Mouse (Mus musculus): ENCODE data around the gene Kpna6. TPM values are rescaled to one million over a fixed set of nuclear protein-coding genes. Genes with fewer than 3 reads are reported as not detected.

Gene Kpna6
- polyA plus RNA-seq, 1 experiment from 2014 or later: 6.9 TPM

GRCm38 (mm10) chr4:129662255-129662813, 10.2 kb downstream of the Kpna6 start:
- 72% methylated on average over 3 of the region's 3 CpGs for WGBS (ENCODE audit: insufficient replicate concordance)
- H3K4me3 ChIP-seq (ENCODE audit: low read depth, low read length): no peak overlapping the region
- H3K27me3 ChIP-seq (ENCODE audit: control insufficient read depth, insufficient read depth, low read depth, low read length): no peaks in the 10 kb centered on the region
- H3K27ac ChIP-seq (ENCODE audit: low read length): no peak overlapping the region
- no peak overlapping the region for H3K4me2 ChIP-seq (ENCODE audit: low read depth, low read length)
- no peak overlapping the region for H3K9ac ChIP-seq (ENCODE audit: low read depth, low read length)
- ATAC-seq (ENCODE audit: low read depth): no peak
- H3K36me3 ChIP-seq (ENCODE audit: control insufficient read depth, insufficient read depth): peaks cover 12% of the 10 kb centered on the region
- no peaks in the 10 kb centered on the region for H3K9me3 ChIP-seq (replicated peaks; ENCODE audit: control insufficient read depth, low read length)
- no peaks in the 10 kb centered on the region for H3K4me1 ChIP-seq (ENCODE audit: control insufficient read depth, low read depth, low read length)

- Histone ChIP-seq H3K27me3 (ENCODE audit: control insufficient read depth, insufficient read depth, low read depth, low read length) (no peaks in the 10 kb centered on the region), H3K9me3 (replicated peaks; ENCODE audit: control insufficient read depth, low read length) (no peaks in the 10 kb centered on the region), H3K4me3 (ENCODE audit: low read depth, low read length) (no peak overlapping the region), H3K9ac (ENCODE audit: low read depth, low read length) (no peak overlapping the region), H3K36me3 (ENCODE audit: control insufficient read depth, insufficient read depth) (peaks cover 15% of the 10 kb centered on the region), H3K4me1 (ENCODE audit: control insufficient read depth, low read depth, low read length) (no peaks in the 10 kb centered on the region), H3K4me2 (ENCODE audit: low read depth, low read length) (no peak overlapping the region), H3K27ac (ENCODE audit: low read length) (no peak overlapping the region)
- no peak for ATAC-seq (ENCODE audit: low read depth)
- 78% methylated on average over 3 of the region's 3 CpGs for WGBS (ENCODE audit: insufficient replicate concordance)
Observed at GRCm38 (mm10) chr4:129661584-129661983, 11.0 kb downstream of the Kpna6 start.

- no peak overlapping the region for H3K27ac ChIP-seq (ENCODE audit: low read length)
- no peak overlapping the region for H3K4me3 ChIP-seq (ENCODE audit: low read depth, low read length)
- no peak overlapping the region for H3K9ac ChIP-seq (ENCODE audit: low read depth, low read length)
- H3K4me1 ChIP-seq (ENCODE audit: control insufficient read depth, low read depth, low read length): no peaks in the 10 kb centered on the region
- H3K36me3 ChIP-seq (ENCODE audit: control insufficient read depth, insufficient read depth): peaks cover 34% of the 10 kb centered on the region
- WGBS (ENCODE audit: insufficient replicate concordance): 86% methylated on average over 14 of the region's 14 CpGs
- no peak overlapping the region for H3K4me2 ChIP-seq (ENCODE audit: low read depth, low read length)
- H3K9me3 ChIP-seq (replicated peaks; ENCODE audit: control insufficient read depth, low read length): no peaks in the 10 kb centered on the region
- H3K27me3 ChIP-seq (ENCODE audit: control insufficient read depth, insufficient read depth, low read depth, low read length): no peaks in the 10 kb centered on the region
- no peak for ATAC-seq (ENCODE audit: low read depth)
Observed at GRCm38 (mm10) chr4:129654770-129655169, 17.8 kb downstream of the Kpna6 start.

- no peak overlapping the region for H3K27ac ChIP-seq (ENCODE audit: low read length)
- H3K9me3 ChIP-seq (replicated peaks; ENCODE audit: control insufficient read depth, low read length): no peaks in the 10 kb centered on the region
- no peak overlapping the region for H3K9ac ChIP-seq (ENCODE audit: low read depth, low read length)
- H3K4me1 ChIP-seq (ENCODE audit: control insufficient read depth, low read depth, low read length): no peaks in the 10 kb centered on the region
- H3K27me3 ChIP-seq (ENCODE audit: control insufficient read depth, insufficient read depth, low read depth, low read length): no peaks in the 10 kb centered on the region
- no peak for ATAC-seq (ENCODE audit: low read depth)
- no peak overlapping the region for H3K4me2 ChIP-seq (ENCODE audit: low read depth, low read length)
- H3K36me3 ChIP-seq (ENCODE audit: control insufficient read depth, insufficient read depth): peaks cover 43% of the 10 kb centered on the region
- 87% methylated on average over 8 of the region's 8 CpGs for WGBS (ENCODE audit: insufficient replicate concordance)
- H3K4me3 ChIP-seq (ENCODE audit: low read depth, low read length): no peak overlapping the region
Observed at GRCm38 (mm10) chr4:129650359-129650758, 22.2 kb downstream of the Kpna6 start.

GRCm38 (mm10) chr4:129648656-129649055, 23.9 kb downstream of the Kpna6 start:
- peaks cover 31% of the 10 kb centered on the region for H3K36me3 ChIP-seq (ENCODE audit: control insufficient read depth, insufficient read depth)
- no peaks in the 10 kb centered on the region for H3K4me1 ChIP-seq (ENCODE audit: control insufficient read depth, low read depth, low read length)
- WGBS (ENCODE audit: insufficient replicate concordance): 69% methylated on average over 1 of the region's 1 CpGs
- no peak for ATAC-seq (ENCODE audit: low read depth)
- H3K4me3 ChIP-seq (ENCODE audit: low read depth, low read length): no peak overlapping the region
- H3K27me3 ChIP-seq (ENCODE audit: control insufficient read depth, insufficient read depth, low read depth, low read length): no peaks in the 10 kb centered on the region
- H3K4me2 ChIP-seq (ENCODE audit: low read depth, low read length): no peak overlapping the region
- no peak overlapping the region for H3K9ac ChIP-seq (ENCODE audit: low read depth, low read length)
- H3K27ac ChIP-seq (ENCODE audit: low read length): no peak overlapping the region
- H3K9me3 ChIP-seq (replicated peaks; ENCODE audit: control insufficient read depth, low read length): no peaks in the 10 kb centered on the region

GRCm38 (mm10) chr4:129645204-129645603, 27.4 kb downstream of the Kpna6 start:
- H3K27ac ChIP-seq (ENCODE audit: low read length): no peak overlapping the region
- no peak for ATAC-seq (ENCODE audit: low read depth)
- no peak overlapping the region for H3K4me3 ChIP-seq (ENCODE audit: low read depth, low read length)
- peaks cover 20% of the 10 kb centered on the region for H3K36me3 ChIP-seq (ENCODE audit: control insufficient read depth, insufficient read depth)
- H3K4me1 ChIP-seq (ENCODE audit: control insufficient read depth, low read depth, low read length): peaks cover 6% of the 10 kb centered on the region
- WGBS (ENCODE audit: insufficient replicate concordance): 53% methylated on average over 6 of the region's 6 CpGs
- H3K4me2 ChIP-seq (ENCODE audit: low read depth, low read length): no peak overlapping the region
- no peaks in the 10 kb centered on the region for H3K27me3 ChIP-seq (ENCODE audit: control insufficient read depth, insufficient read depth, low read depth, low read length)
- H3K9me3 ChIP-seq (replicated peaks; ENCODE audit: control insufficient read depth, low read length): no peaks in the 10 kb centered on the region
- no peak overlapping the region for H3K9ac ChIP-seq (ENCODE audit: low read depth, low read length)

- peaks cover 23% of the 10 kb centered on the region for H3K4me1 ChIP-seq (ENCODE audit: control insufficient read depth, low read depth, low read length)
- no peaks in the 10 kb centered on the region for H3K27me3 ChIP-seq (ENCODE audit: control insufficient read depth, insufficient read depth, low read depth, low read length)
- ATAC-seq (ENCODE audit: low read depth): no peak
- no peaks in the 10 kb centered on the region for H3K9me3 ChIP-seq (replicated peaks; ENCODE audit: control insufficient read depth, low read length)
- peaks cover 20% of the 10 kb centered on the region for H3K36me3 ChIP-seq (ENCODE audit: control insufficient read depth, insufficient read depth)
- H3K4me3 ChIP-seq (ENCODE audit: low read depth, low read length): peak overlapping the region; percentile 24; the same call in 1 of the 2 replicates
- H3K27ac ChIP-seq (ENCODE audit: low read length): peak overlapping the region; percentile 49
- 60% methylated on average over 5 of the region's 5 CpGs for WGBS (ENCODE audit: insufficient replicate concordance)
- H3K9ac ChIP-seq (ENCODE audit: low read depth, low read length): peak overlapping the region; percentile 30; the same call in 1 of the 2 replicates
- H3K4me2 ChIP-seq (ENCODE audit: low read depth, low read length): peak overlapping the region; percentile 91
Observed at GRCm38 (mm10) chr4:129641756-129642155, 30.8 kb downstream of the Kpna6 start.

GRCm38 (mm10) chr4:129640638-129641467, 31.7 kb downstream of the Kpna6 start, which contains the start of gene Txlna:
Gene Txlna (minus strand): TSS chr4:129641065.
- under 1% methylated on average over 60 of the region's 60 CpGs for WGBS (ENCODE audit: insufficient replicate concordance)
- H3K9me3 ChIP-seq (replicated peaks; ENCODE audit: control insufficient read depth, low read length): no peaks in the 10 kb centered on the region
- peaks cover 23% of the 10 kb centered on the region for H3K4me1 ChIP-seq (ENCODE audit: control insufficient read depth, low read depth, low read length)
- peaks cover 29% of the 10 kb centered on the region for H3K36me3 ChIP-seq (ENCODE audit: control insufficient read depth, insufficient read depth)
- H3K27me3 ChIP-seq (ENCODE audit: control insufficient read depth, insufficient read depth, low read depth, low read length): no peaks in the 10 kb centered on the region
- peak; percentile 91 for ATAC-seq (ENCODE audit: low read depth)
- H3K4me3 ChIP-seq (ENCODE audit: low read depth, low read length): peak within 1 kb of the TSS; percentile 81
- H3K9ac ChIP-seq (ENCODE audit: low read depth, low read length): peak within 1 kb of the TSS; percentile 77
- peak within 1 kb of the TSS; percentile 91 for H3K4me2 ChIP-seq (ENCODE audit: low read depth, low read length)
- peak within 1 kb of the TSS; percentile 91 for H3K27ac ChIP-seq (ENCODE audit: low read length)

- H3K27me3 ChIP-seq (ENCODE audit: control insufficient read depth, insufficient read depth, low read depth, low read length): no peaks in the 10 kb centered on the region
- H3K4me2 ChIP-seq (ENCODE audit: low read depth, low read length): peak overlapping the region; percentile 91
- 2% methylated on average over 17 of the region's 17 CpGs for WGBS (ENCODE audit: insufficient replicate concordance)
- H3K9ac ChIP-seq (ENCODE audit: low read depth, low read length): peak overlapping the region; percentile 77
- peak overlapping the region; percentile 81 for H3K4me3 ChIP-seq (ENCODE audit: low read depth, low read length)
- H3K9me3 ChIP-seq (replicated peaks; ENCODE audit: control insufficient read depth, low read length): no peaks in the 10 kb centered on the region
- peaks cover 23% of the 10 kb centered on the region for H3K4me1 ChIP-seq (ENCODE audit: control insufficient read depth, low read depth, low read length)
- peak overlapping the region; percentile 91 for H3K27ac ChIP-seq (ENCODE audit: low read length)
- no peak for ATAC-seq (ENCODE audit: low read depth)
- peaks cover 32% of the 10 kb centered on the region for H3K36me3 ChIP-seq (ENCODE audit: control insufficient read depth, insufficient read depth)
Observed at GRCm38 (mm10) chr4:129640101-129640637, 32.4 kb downstream of the Kpna6 start.
